Comparison of ENCODE assay signal across 11 mouse cellular contexts in genomic region chr13:57142851-57143250, GRCm38 (mm10).
DNase-seq lines count a peak whose midpoint lies in the region; ATAC-seq and TF ChIP-seq lines count a peak whose summit lies in the region.
"Had no signal": no experiment of that assay in that cellular context is flagged by ENCODE, and none has a peak within 500 bp of the region (broad histone marks: within the 10 kb centered on the region; RNA-seq: fewer than 3 reads in every experiment).

No protein-coding gene starts in this region.

- no peak for TF ChIP-seq CTCF in hindbrain, postnatal 0 days (IDR thresholded peaks at IDR 0.05; ENCODE audit: low read depth)

- no peak for ATAC-seq in hindbrain, postnatal 0 days
- ATAC-seq in hindbrain, embryonic 11.5 days (ENCODE audit: low FRiP score), result no peak
- no peak for ATAC-seq in intestine, embryonic 15.5 days
- ATAC-seq: CD4-positive, CD25-positive, alpha-beta regulatory T cell, adult 4 months had no signal

- H3K27me3 ChIP-seq in hindbrain, postnatal 0 days (ENCODE audit: insufficient read depth, low read length), result no peaks in the 10 kb centered on the region
- no peaks in the 10 kb centered on the region for H3K27me3 ChIP-seq in hindbrain, embryonic 11.5 days (ENCODE audit: control insufficient read depth, insufficient read depth, low read length)
- H3K27me3 ChIP-seq in intestine, embryonic 15.5 days (replicated peaks), result no peaks in the 10 kb centered on the region
- H3K27me3 ChIP-seq: heart, embryonic 12.5 days had no signal

- H3K4me3 ChIP-seq in hindbrain, postnatal 0 days (ENCODE audit: low read length), result no peak overlapping the region
- no peak overlapping the region for H3K4me3 ChIP-seq in hindbrain, embryonic 11.5 days (ENCODE audit: low read depth, low read length)
- no peak overlapping the region for H3K4me3 ChIP-seq in intestine, embryonic 15.5 days (replicated peaks)
- H3K4me3 ChIP-seq: heart, embryonic 12.5 days; hindbrain, embryonic 13.5 days had no signal

- no peak overlapping the region for H3K4me2 ChIP-seq in hindbrain, postnatal 0 days (ENCODE audit: low read depth, low read length)
- no peak overlapping the region for H3K4me2 ChIP-seq in hindbrain, embryonic 11.5 days (replicated peaks; ENCODE audit: low read depth, low read length)
- H3K4me2 ChIP-seq in intestine, embryonic 15.5 days (replicated peaks), result no peak overlapping the region
- H3K4me2 ChIP-seq: heart, embryonic 12.5 days; hindbrain, embryonic 13.5 days had no signal

- H3K27ac ChIP-seq in hindbrain, postnatal 0 days, result no peak overlapping the region
- no peak overlapping the region for H3K27ac ChIP-seq in hindbrain, embryonic 11.5 days (ENCODE audit: low read depth, low read length)
- H3K27ac ChIP-seq in intestine, embryonic 15.5 days, result no peak overlapping the region
- H3K27ac ChIP-seq: hindbrain, embryonic 13.5 days; liver, embryonic 14.5 days had no signal

- peak; percentile 57 for DNase-seq in hindbrain, postnatal 0 days (ENCODE audit: low spot score)
- DNase-seq in hindbrain, embryonic 11.5 days (ENCODE audit: low spot score), result no peak
- peak; percentile 55 for DNase-seq in testis, postnatal 10 days (ENCODE audit: low spot score)
- no peak for DNase-seq in testis, postnatal 14 days (ENCODE audit: low spot score)
- peak; percentile 13 for DNase-seq in cerebellum, adult 9-11 months
- no peak for DNase-seq in natural killer cell, adult 2 months (ENCODE audit: low spot score in 2 of 2)

- 43% methylated on average over 5 of the region's 5 CpGs for WGBS in hindbrain, postnatal 0 days
- 75% methylated on average over 5 of the region's 5 CpGs for WGBS in hindbrain, embryonic 11.5 days
- WGBS in intestine, embryonic 15.5 days, result 50% methylated on average over 5 of the region's 5 CpGs

- H3K36me3 ChIP-seq in hindbrain, postnatal 0 days (ENCODE audit: insufficient read depth, low read length), result no peaks in the 10 kb centered on the region
- no peaks in the 10 kb centered on the region for H3K36me3 ChIP-seq in hindbrain, embryonic 11.5 days (ENCODE audit: control insufficient read depth, insufficient read depth, low read length)
- no peaks in the 10 kb centered on the region for H3K36me3 ChIP-seq in intestine, embryonic 15.5 days
- H3K36me3 ChIP-seq: heart, embryonic 12.5 days; hindbrain, embryonic 13.5 days had no signal

- H3K9me3 ChIP-seq in hindbrain, postnatal 0 days (ENCODE audit: low read length), result no peaks in the 10 kb centered on the region
- no peaks in the 10 kb centered on the region for H3K9me3 ChIP-seq in hindbrain, embryonic 11.5 days (ENCODE audit: control insufficient read depth, low read length)
- no peaks in the 10 kb centered on the region for H3K9me3 ChIP-seq in intestine, embryonic 15.5 days
- H3K9me3 ChIP-seq: heart, embryonic 12.5 days; hindbrain, embryonic 13.5 days had no signal

- no peak overlapping the region for H3K9ac ChIP-seq in hindbrain, postnatal 0 days (replicated peaks; ENCODE audit: low read length)
- no peak overlapping the region for H3K9ac ChIP-seq in hindbrain, embryonic 11.5 days (ENCODE audit: low read depth, low read length)
- no peak overlapping the region for H3K9ac ChIP-seq in intestine, embryonic 15.5 days
- H3K9ac ChIP-seq: heart, embryonic 12.5 days; hindbrain, embryonic 13.5 days; liver, embryonic 14.5 days had no signal

- peaks cover 13% of the 10 kb centered on the region for H3K4me1 ChIP-seq in hindbrain, postnatal 0 days (ENCODE audit: insufficient read depth, low read length)
- no peaks in the 10 kb centered on the region for H3K4me1 ChIP-seq in hindbrain, embryonic 11.5 days (replicated peaks; ENCODE audit: control insufficient read depth, insufficient read depth, low read length)
- H3K4me1 ChIP-seq in intestine, embryonic 15.5 days (replicated peaks), result no peaks in the 10 kb centered on the region

Comparison
In these comparisons a context has a peak if more than half of its experiments do, and no peak if none do; other contexts are left out.
1. DNase-seq: peak in hindbrain, postnatal 0 days (single experiment), testis, postnatal 10 days (single experiment) and cerebellum, adult 9-11 months (single experiment); none in hindbrain, embryonic 11.5 days (single experiment), testis, postnatal 14 days (single experiment) and natural killer cell, adult 2 months (0 of 2).